Mouse (Mus musculus) thymus, adult 2 months (tissue): ENCODE measurements at regions not wholly inside any gene's neighbourhood (a gene's known extent, or its start where the extent isn't known, plus 50 kb on each side); places are given as distances from the start of the nearest gene placed in this dataset.

Experiments
- CTCF ChIP-seq: fragments of 200-500 bp; IDR thresholded peaks from 2 replicates; pipeline ENCODE4 v1.5.1; 2012; ENCODE audit warnings: mild to moderate bottlenecking, control low read depth, low read length, moderate library complexity, borderline replicate concordance; ENCODE audit not compliant: control insufficient read depth, poor library complexity, insufficient read depth; ENCODE audit errors: extremely low read depth
- POLR2A ChIP-seq: fragments of 200-500 bp; IDR thresholded peaks from 2 replicates; pipeline ENCODE4 v1.6.1; 2012; ENCODE audit warnings: mild to moderate bottlenecking, low read length, control low read depth, moderate library complexity; ENCODE audit not compliant: control insufficient read depth, poor library complexity, insufficient read depth; ENCODE audit errors: extremely low read depth

GRCm38 (mm10) chr12:105948322-105948721, 61.7 kb upstream of the Vrk1 start:
- TF ChIP-seq POLR2A (no peak), CTCF (no peak)
